Mouse (Mus musculus): ENCODE results near the gene B4galt7.

- TF ChIP-seq CTCF (IDR thresholded peaks at IDR 0.05; ENCODE audit: control insufficient read depth, insufficient read depth, insufficient read length) (no peak), MAX (IDR thresholded peaks at IDR 0.05) (no peak), USF1 (IDR thresholded peaks at IDR 0.05; ENCODE audit: low read depth) (no peak), CEBPB (IDR thresholded peaks at IDR 0.05; ENCODE audit: low read depth) (no peak), MYOD1 (IDR thresholded peaks at IDR 0.05; ENCODE audit: control insufficient read depth, insufficient read length, low read depth) (no peak)
These were observed 21.6 kb upstream of the B4galt7 start for GRCm38 (mm10) chr13:55578086-55578485.
